Mouse (Mus musculus): ENCODE measurements around the gene Pus1.

DNA sequence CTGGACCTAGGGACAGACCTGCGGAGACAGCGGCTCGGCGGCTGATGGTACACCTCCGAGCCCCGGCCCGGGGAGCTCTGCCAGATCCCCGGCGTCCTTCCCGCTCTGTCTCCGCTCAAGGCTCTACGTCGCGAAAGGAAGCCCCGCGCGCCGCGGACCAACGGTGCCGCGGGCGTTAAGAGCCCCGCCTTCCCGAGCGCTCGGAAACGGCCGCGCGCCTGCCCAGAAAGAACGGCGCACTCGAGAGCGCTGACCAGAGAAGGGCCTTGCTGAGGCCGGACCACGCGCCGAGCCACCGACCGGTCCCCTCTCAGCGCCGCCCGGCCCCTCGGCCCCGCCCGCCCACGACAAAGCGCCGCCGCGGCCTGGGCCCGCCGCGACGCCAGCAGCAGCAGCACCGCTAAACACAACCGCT lies 10.4 kb downstream of the Pus1 start:
- TF ChIP-seq POLR2A (IDR thresholded peaks at IDR 0.05; ENCODE audit: insufficient read depth, low read depth, low read length) (no peak), CTCF (IDR thresholded peaks at IDR 0.05) (no peak), EP300 (IDR thresholded peaks at IDR 0.05; ENCODE audit: insufficient read depth, low read depth, low read length) (no peak)

All from heart, adult 2 months (tissue).